Mouse (Mus musculus) neural tube, embryonic 14.5 days (tissue): ENCODE data around the gene Cgrrf1. TPM values are rescaled to one million over a fixed set of nuclear protein-coding genes. Genes with fewer than 3 reads are reported as not detected.

Experiments
- ATAC-seq: fragments of 200-750 bp; cut with Nextera tagmentation; 2 replicates; pipeline ENCODE4 v1.8.0; 2017; ENCODE audit warnings: low read depth, mild to moderate bottlenecking, moderate TSS enrichment, moderate library complexity
- H3K27ac ChIP-seq: fragments of 300-500 bp; sonication (generic); 2 replicates; pipeline ENCODE4 v1.5.1; 2014; ENCODE audit warnings: low read depth, mild to moderate bottlenecking, control low read depth, low read length, moderate library complexity, mixed read lengths
- H3K27me3 ChIP-seq: fragments of 300-500 bp; sonication (generic); 2 replicates; pipeline ENCODE4 v1.6.1; 2014; ENCODE audit warnings: low read length; ENCODE audit not compliant: control insufficient read depth, insufficient read depth
- H3K36me3 ChIP-seq: fragments of 300-500 bp; sonication (generic); 2 replicates; pipeline ENCODE4 v1.6.1; 2014; ENCODE audit warnings: low read length, mixed read lengths; ENCODE audit not compliant: control insufficient read depth, insufficient read depth
- H3K4me1 ChIP-seq: fragments of 300-500 bp; sonication (generic); 2 replicates; pipeline ENCODE4 v1.6.1; 2014; ENCODE audit warnings: low read length; ENCODE audit not compliant: control insufficient read depth, insufficient read depth
- H3K4me2 ChIP-seq: fragments of 300-500 bp; sonication (generic); 2 replicates; pipeline ENCODE4 v1.6.1; 2014; ENCODE audit warnings: mild to moderate bottlenecking, low read depth, low read length, control low read depth
- H3K4me3 ChIP-seq: fragments of 300-500 bp; sonication (generic); 2 replicates; pipeline ENCODE4 v1.5.1; 2014; ENCODE audit warnings: low read depth, low read length, control low read depth, mixed read lengths
- H3K9ac ChIP-seq: fragments of 300-500 bp; sonication (generic); replicated peaks from 2 replicates; pipeline ENCODE4 v1.6.1; 2014; ENCODE audit warnings: low read depth, mild to moderate bottlenecking, control low read depth, low read length, mixed read lengths
- H3K9me3 ChIP-seq: fragments of 300-500 bp; sonication (generic); 2 replicates; pipeline ENCODE4 v1.6.1; 2016; ENCODE audit warnings: low read length; ENCODE audit not compliant: control insufficient read depth
- WGBS: fragments of 180-500 bp; shearing (Covaris S2); extraction: QIAGEN DNeasy Blood & Tissue Kit; methylation state at CpG from one replicate; pipeline ENCODE4 v1.1.7; 2014; 5-methylcytosine and 5-hydroxymethylcytosine counted together
- polyA plus RNA-seq: library from polyadenylated mRNA; unstranded; fragments of >200 nt; fragmentation: Nextera tagmentation; extraction: Ambion mirVana; gene quantifications from 2 replicates; pipeline ENCODE4 v1.2.1, GENCODE M21; 2014

Cgrrf1 gene
- polyA plus RNA-seq, 1 experiment from 2014 or later = 23.5 TPM

- H3K9ac ChIP-seq = no peak overlapping the region
- H3K27ac ChIP-seq = no peak overlapping the region
- no peak overlapping the region for H3K4me2 ChIP-seq
- no peak for ATAC-seq
- WGBS = 95% methylated on average over 6 of the region's 6 CpGs
- H3K4me1 ChIP-seq = peaks cover 12% of the 10 kb centered on the region; the same call in 1 of the 2 replicates
- H3K4me3 ChIP-seq = no peak overlapping the region
- no peaks in the 10 kb centered on the region; the same call in 1 of the 2 replicates for H3K27me3 ChIP-seq
- no peaks in the 10 kb centered on the region for H3K9me3 ChIP-seq
- H3K36me3 ChIP-seq = no peaks in the 10 kb centered on the region
These were observed 41.2 kb upstream of the Cgrrf1 start for GRCm38 (mm10) chr14:46790723-46791122.

GRCm38 (mm10) chr14:46794157-46794556 is 37.8 kb upstream of the Cgrrf1 start:
- no peak overlapping the region for H3K27ac ChIP-seq
- no peaks in the 10 kb centered on the region for H3K4me1 ChIP-seq
- H3K36me3 ChIP-seq = no peaks in the 10 kb centered on the region
- H3K4me2 ChIP-seq = no peak overlapping the region
- no peak for ATAC-seq
- no peaks in the 10 kb centered on the region for H3K9me3 ChIP-seq
- no peak overlapping the region for H3K9ac ChIP-seq
- no peak overlapping the region for H3K4me3 ChIP-seq
- H3K27me3 ChIP-seq = no peaks in the 10 kb centered on the region
- 93% methylated on average over 5 of the region's 5 CpGs for WGBS

GRCm38 (mm10) chr14:46800684-46801345 is 31.1 kb upstream of the Cgrrf1 start:
- Histone ChIP-seq H3K36me3 (no peaks in the 10 kb centered on the region; the same call in 1 of the 2 replicates), H3K9ac (no peak overlapping the region), H3K4me3 (no peak overlapping the region), H3K4me1 (no peaks in the 10 kb centered on the region), H3K27me3 (no peaks in the 10 kb centered on the region), H3K4me2 (no peak overlapping the region), H3K9me3 (no peaks in the 10 kb centered on the region), H3K27ac (no peak overlapping the region)
- WGBS = 87% methylated on average over 3 of the region's 3 CpGs
- no peak for ATAC-seq

- Histone ChIP-seq H3K4me1 (no peaks in the 10 kb centered on the region), H3K9me3 (no peaks in the 10 kb centered on the region), H3K4me3 (no peak overlapping the region), H3K27ac (no peak overlapping the region), H3K27me3 (no peaks in the 10 kb centered on the region), H3K36me3 (no peaks in the 10 kb centered on the region; the same call in 1 of the 2 replicates), H3K4me2 (no peak overlapping the region), H3K9ac (no peak overlapping the region)
- WGBS = 93% methylated on average over 4 of the region's 4 CpGs
- no peak for ATAC-seq
These were observed 28.7 kb upstream of the Cgrrf1 start for GRCm38 (mm10) chr14:46803259-46803658.

- H3K27me3 ChIP-seq = no peaks in the 10 kb centered on the region
- no peak overlapping the region for H3K27ac ChIP-seq
- no peaks in the 10 kb centered on the region for H3K9me3 ChIP-seq
- 91% methylated on average over 1 of the region's 1 CpGs for WGBS
- H3K4me1 ChIP-seq = no peaks in the 10 kb centered on the region
- ATAC-seq = no peak
- H3K36me3 ChIP-seq = no peaks in the 10 kb centered on the region; the same call in 1 of the 2 replicates
- no peak overlapping the region for H3K9ac ChIP-seq
- H3K4me2 ChIP-seq = no peak overlapping the region
- no peak overlapping the region for H3K4me3 ChIP-seq
These were observed 28.1 kb upstream of the Cgrrf1 start for GRCm38 (mm10) chr14:46803791-46804190.

GRCm38 (mm10) chr14:46806186-46806585 is 25.7 kb upstream of the Cgrrf1 start:
- H3K36me3 ChIP-seq = peaks cover 7% of the 10 kb centered on the region
- H3K9me3 ChIP-seq = no peaks in the 10 kb centered on the region
- 83% methylated on average over 5 of the region's 5 CpGs for WGBS
- no peak overlapping the region for H3K27ac ChIP-seq
- no peak for ATAC-seq
- H3K4me2 ChIP-seq = no peak overlapping the region
- H3K4me1 ChIP-seq = no peaks in the 10 kb centered on the region
- H3K9ac ChIP-seq = no peak overlapping the region
- H3K27me3 ChIP-seq = no peaks in the 10 kb centered on the region
- no peak overlapping the region for H3K4me3 ChIP-seq

- WGBS = 88% methylated on average over 3 of the region's 3 CpGs
These were observed 24.0 kb upstream of the Cgrrf1 start for GRCm38 (mm10) chr14:46807927-46808326.

GRCm38 (mm10) chr14:46815640-46816039 is 16.3 kb upstream of the Cgrrf1 start:
- WGBS = 89% methylated on average over 6 of the region's 6 CpGs
- no peak for ATAC-seq
- no peak overlapping the region for H3K4me3 ChIP-seq
- H3K4me2 ChIP-seq = no peak overlapping the region
- no peaks in the 10 kb centered on the region for H3K9me3 ChIP-seq
- no peak overlapping the region for H3K9ac ChIP-seq
- H3K27me3 ChIP-seq = no peaks in the 10 kb centered on the region
- peaks cover 3% of the 10 kb centered on the region for H3K4me1 ChIP-seq
- no peak overlapping the region for H3K27ac ChIP-seq
- peaks cover 12% of the 10 kb centered on the region for H3K36me3 ChIP-seq

More at GRCm38 (mm10) chr14:46807927-46808326, 24.0 kb upstream of the Cgrrf1 start:
- Histone ChIP-seq H3K9ac (no peak overlapping the region), H3K36me3 (peaks cover 9% of the 10 kb centered on the region), H3K4me3 (no peak overlapping the region), H3K4me2 (no peak overlapping the region), H3K27me3 (no peaks in the 10 kb centered on the region), H3K27ac (no peak overlapping the region), H3K4me1 (no peaks in the 10 kb centered on the region), H3K9me3 (no peaks in the 10 kb centered on the region)
- no peak for ATAC-seq

GRCm38 (mm10) chr14:46816916-46817622 is 14.9 kb upstream of the Cgrrf1 start:
- no peak overlapping the region for H3K9ac ChIP-seq
- no peaks in the 10 kb centered on the region for H3K9me3 ChIP-seq
- peaks cover 6% of the 10 kb centered on the region; the same call in 1 of the 2 replicates for H3K36me3 ChIP-seq
- H3K27me3 ChIP-seq = no peaks in the 10 kb centered on the region
- 95% methylated on average over 8 of the region's 8 CpGs for WGBS
- ATAC-seq = no peak
- H3K4me1 ChIP-seq = peaks cover 10% of the 10 kb centered on the region
- H3K4me3 ChIP-seq = no peak overlapping the region
- no peak overlapping the region for H3K27ac ChIP-seq
- H3K4me2 ChIP-seq = no peak overlapping the region
